Mouse (Mus musculus) splenic B cell, adult 2 months (primary cell): ENCODE data around the gene Gm14819.
"Not testable (repeated sequence)": the region's sequence is repeated elsewhere in the genome, so short reads cannot be mapped to it uniquely, and the experiment has no call there.

Experiments
- DNase-seq: peaks from one replicate; pipeline ENCODE4 v3.0.0-alpha.2; 2011; ENCODE audit warnings: low read depth, low spot score
- H3K27me3 ChIP-seq: 2 replicates; pipeline ENCODE4 v1.6.1; 2012; ENCODE audit warnings: mild to moderate bottlenecking, low read length, moderate library complexity, mixed read lengths; ENCODE audit not compliant: control insufficient read depth, poor library complexity, insufficient read depth, severe bottlenecking
- H3K36me3 ChIP-seq: 2 replicates; pipeline ENCODE4 v1.6.1; 2012; ENCODE audit warnings: mild to moderate bottlenecking, low read length, moderate library complexity, mixed read lengths; ENCODE audit not compliant: control insufficient read depth, poor library complexity, insufficient read depth, severe bottlenecking

Gene Gm14819

GRCm38 (mm10) chrX:35403883-35404282 lies at the start of gene Gm14819:
Gm14819 (plus strand) TSS chrX:35404183.
- not testable (repeated sequence) for DNase-seq, H3K27me3 ChIP-seq, H3K36me3 ChIP-seq
